Mouse (Mus musculus) induced T-regulatory cell, adult 2 months (primary cell): ENCODE results near the gene Sp100.

Source experiments
- DNase-seq: peaks from one replicate; pipeline ENCODE4 v3.0.0-alpha.2; 2012; ENCODE audit warnings: low read depth

The Sp100 gene

GRCm38 (mm10) chr1:85750650-85751049, 100.9 kb downstream of the Sp100 start:
- peak; percentile 87 for DNase-seq

GRCm38 (mm10) chr1:85751494-85751893, 101.7 kb downstream of the Sp100 start:
- peak; percentile 94 for DNase-seq

DNA sequence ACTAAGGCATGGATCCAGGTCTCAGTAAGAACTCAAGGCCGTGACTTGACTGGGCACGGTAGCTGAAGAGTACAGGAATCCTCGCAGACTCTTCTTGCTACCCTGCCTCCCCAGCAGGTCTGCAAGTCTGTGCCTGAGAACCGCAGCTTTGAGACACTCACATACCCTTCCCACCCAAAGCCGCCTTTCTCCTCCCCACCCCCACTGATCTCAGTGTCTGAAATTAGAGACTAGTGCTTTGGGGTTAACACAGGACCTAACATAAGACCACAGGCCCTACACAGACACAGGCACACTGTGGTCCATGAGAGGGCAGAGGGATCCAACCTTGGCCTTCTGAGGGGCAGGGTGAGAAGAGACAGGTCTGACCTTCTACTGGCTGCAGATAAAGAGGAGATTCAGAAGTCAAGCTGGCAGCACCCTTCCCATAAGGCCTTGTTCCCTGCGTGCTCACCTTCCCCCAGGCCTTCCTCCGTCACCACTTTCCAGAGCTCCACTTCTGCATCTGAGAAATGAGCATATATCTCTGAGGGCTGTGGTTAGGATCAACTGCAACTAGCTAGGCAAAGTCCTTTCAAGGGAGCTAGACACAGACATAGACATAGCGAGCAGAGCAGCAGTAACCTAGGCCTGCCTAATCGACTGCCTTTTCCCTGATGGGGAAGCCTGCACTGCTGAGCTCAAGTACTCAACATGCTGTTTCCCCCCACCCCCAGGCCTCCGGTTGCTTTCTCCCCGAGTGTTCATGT, 102.3 kb downstream of the Sp100 start:
- DNase-seq: peak; percentile 72

GRCm38 (mm10) chr1:85757531-85758230, 107.9 kb downstream of the Sp100 start:
- peak; percentile 17 for DNase-seq

- DNase-seq: peak; percentile 39
These were observed 108.6 kb downstream of the Sp100 start for GRCm38 (mm10) chr1:85758231-85758968.

GRCm38 (mm10) chr1:85758969-85759293, 109.1 kb downstream of the Sp100 start:
- no peak for DNase-seq
